Mouse (Mus musculus): ENCODE results near the gene Lrrfip2. TPM values are rescaled to one million over a fixed set of nuclear protein-coding genes. Genes with fewer than 3 reads are reported as not detected.

The Lrrfip2 gene
- polyA plus RNA-seq, 1 experiment from 2014 or later: 41.9 TPM

Other genes starting within 250 kb of the Lrrfip2 start
- gene Als2cl, start 237.7 kb upstream of the Lrrfip2 start, polyA plus RNA-seq (2015; fragmentation: Nextera tagmentation; extraction: Ambion mirVana): 7.0 and 7.9 TPM in 2 replicates
- 5.7 and 9.1 TPM in 2 replicates for gene Tmie, start 237.5 kb upstream of the Lrrfip2 start, polyA plus RNA-seq (2015; fragmentation: Nextera tagmentation; extraction: Ambion mirVana)
- not detected in 2 replicates for gene Fam240a, start 200.7 kb upstream of the Lrrfip2 start, polyA plus RNA-seq (2015; fragmentation: Nextera tagmentation; extraction: Ambion mirVana)
- gene Tdgf1, start 171.4 kb upstream of the Lrrfip2 start, polyA plus RNA-seq (2015; fragmentation: Nextera tagmentation; extraction: Ambion mirVana): 0.42 and 0.45 TPM in 2 replicates
- 0.39 and 0.59 TPM in 2 replicates for gene Lrrc2, start 166.0 kb upstream of the Lrrfip2 start, polyA plus RNA-seq (2015; fragmentation: Nextera tagmentation; extraction: Ambion mirVana)
- gene Rtp3, start 127.0 kb upstream of the Lrrfip2 start, polyA plus RNA-seq (2015; fragmentation: Nextera tagmentation; extraction: Ambion mirVana): not detected in 2 replicates
- 8.2 and 8.9 TPM in 2 replicates for gene Ltf, start 98.3 kb upstream of the Lrrfip2 start, polyA plus RNA-seq (2015; fragmentation: Nextera tagmentation; extraction: Ambion mirVana)
- 0.27 and 1.1 TPM in 2 replicates for gene Ccrl2, start 60.1 kb upstream of the Lrrfip2 start, polyA plus RNA-seq (2015; fragmentation: Nextera tagmentation; extraction: Ambion mirVana)
- gene Mlh1, start 154.2 kb downstream of the Lrrfip2 start, polyA plus RNA-seq (2015; fragmentation: Nextera tagmentation; extraction: Ambion mirVana): 33.2 and 34.3 TPM in 2 replicates
- 27.4 and 28.4 TPM in 2 replicates for gene Epm2aip1, start 154.3 kb downstream of the Lrrfip2 start, polyA plus RNA-seq (2015; fragmentation: Nextera tagmentation; extraction: Ambion mirVana)
- 0.54 and 0.68 TPM in 2 replicates for gene Trank1, start 194.1 kb downstream of the Lrrfip2 start, polyA plus RNA-seq (2015; fragmentation: Nextera tagmentation; extraction: Ambion mirVana)